Mouse (Mus musculus) erythroblast, adult 5-6 weeks (primary cell): ENCODE results near the gene Entpd1. TPM values are rescaled to one million over a fixed set of nuclear protein-coding genes. Genes with fewer than 3 reads are reported as not detected.

ENCODE experiments used
- ATAC-seq: replicated peaks from 2 replicates; pipeline ENCODE4 v1.8.0; 2016; ENCODE audit warnings: moderate number of reproducible peaks, mild to moderate bottlenecking, moderate TSS enrichment, inconsistent platforms; ENCODE audit not compliant: poor library complexity, low FRiP score, severe bottlenecking
- total RNA-seq, 2 experiments: library from RNA; stranded (forward) in 1 of 2; stranded (reverse) in 1 of 2; fragments of 150-400 nt in 1 of 2; fragments of 200-764, 138-1000 nt in 1 of 2; gene quantifications; 2 replicates each; pipeline versions ENCODE4 v1.2.3 to v1.2.4; 2015 to 2017; ENCODE audit warnings: low replicate concordance in 2 of 2

Gene Entpd1
- total RNA-seq, 2 experiments from 2014 or later, result 13.1 to 26.1 TPM

- no peak for ATAC-seq
Observed at GRCm38 (mm10) chr19:40712889-40713628, 100.9 kb downstream of the Entpd1 start.

GRCm38 (mm10) chr19:40714700-40715099 is 102.5 kb downstream of the Entpd1 start:
- ATAC-seq, result no peak

GRCm38 (mm10) chr19:40716981-40717380 is 104.8 kb downstream of the Entpd1 start:
- no peak for ATAC-seq

GRCm38 (mm10) chr19:40719439-40720105 is 107.4 kb downstream of the Entpd1 start:
- no peak for ATAC-seq

GRCm38 (mm10) chr19:40720381-40720780 is 108.2 kb downstream of the Entpd1 start:
- ATAC-seq, result no peak

GRCm38 (mm10) chr19:40722137-40723038 is 110.2 kb downstream of the Entpd1 start:
- ATAC-seq, result 0 out of 2 replicates have a peak, but pooled peaks have one; percentile 50

GRCm38 (mm10) chr19:40723516-40723915 is 111.3 kb downstream of the Entpd1 start:
- ATAC-seq, result no peak

- ATAC-seq, result no peak
Observed at GRCm38 (mm10) chr19:40726148-40726547, 114.0 kb downstream of the Entpd1 start.

GRCm38 (mm10) chr19:40726614-40727013 is 114.4 kb downstream of the Entpd1 start:
- no peak for ATAC-seq

GRCm38 (mm10) chr19:40728213-40728612 is 116.0 kb downstream of the Entpd1 start:
- ATAC-seq, result no peak

- ATAC-seq, result no peak
Observed at GRCm38 (mm10) chr19:40728732-40729420, 116.7 kb downstream of the Entpd1 start.

GRCm38 (mm10) chr19:40733409-40733808 is 121.2 kb downstream of the Entpd1 start:
- no peak for ATAC-seq

- no peak for ATAC-seq
Observed at GRCm38 (mm10) chr19:40733849-40734248, 121.7 kb downstream of the Entpd1 start.

- ATAC-seq, result peak; percentile 61
Observed at GRCm38 (mm10) chr19:40736680-40737512, 124.7 kb downstream of the Entpd1 start.

GRCm38 (mm10) chr19:40737613-40738012 is 125.4 kb downstream of the Entpd1 start:
- ATAC-seq, result no peak

GRCm38 (mm10) chr19:40738683-40739324 is 126.6 kb downstream of the Entpd1 start:
- no peak for ATAC-seq

- ATAC-seq, result 0 out of 2 replicates have a peak, but pooled peaks have one; percentile 45
Observed at GRCm38 (mm10) chr19:40746603-40747002, 134.4 kb downstream of the Entpd1 start.

- ATAC-seq, result no peak
Observed at GRCm38 (mm10) chr19:40748559-40748958, 136.4 kb downstream of the Entpd1 start, which contains the start of gene Cc2d2b. Cc2d2b (plus strand) TSS chr19:40748753.
